Mouse (Mus musculus) ES-Bruce4 (cell line): Measurements from ENCODE around the gene Abcc8.

Source experiments
- CTCF ChIP-seq: IDR thresholded peaks from one replicate; pipeline ENCODE4 v1.8.1; 2011; ENCODE audit warnings: low read depth, low read length
- EP300 ChIP-seq: IDR thresholded peaks from 2 replicates; pipeline ENCODE4 v1.6.1; 2011; ENCODE audit warnings: low read depth, low read length; ENCODE audit not compliant: insufficient read depth

GRCm38 (mm10) chr7:46167901-46168300 is 11.9 kb downstream of the Abcc8 start:
- TF ChIP-seq CTCF (no peak), EP300 (no peak)
